Mouse (Mus musculus): ENCODE results near the gene Zfp82. TPM values are rescaled to one million over a fixed set of nuclear protein-coding genes. Genes with fewer than 3 reads are reported as not detected.
"Not testable (repeated sequence)": the region's sequence is repeated elsewhere in the genome, so short reads cannot be mapped to it uniquely, and the experiment has no call there.

The Zfp82 gene
- 4.8 and 5.2 TPM in 2 replicates for polyA plus RNA-seq (2015; fragmentation: Nextera tagmentation; extraction: Ambion mirVana)

DNA sequence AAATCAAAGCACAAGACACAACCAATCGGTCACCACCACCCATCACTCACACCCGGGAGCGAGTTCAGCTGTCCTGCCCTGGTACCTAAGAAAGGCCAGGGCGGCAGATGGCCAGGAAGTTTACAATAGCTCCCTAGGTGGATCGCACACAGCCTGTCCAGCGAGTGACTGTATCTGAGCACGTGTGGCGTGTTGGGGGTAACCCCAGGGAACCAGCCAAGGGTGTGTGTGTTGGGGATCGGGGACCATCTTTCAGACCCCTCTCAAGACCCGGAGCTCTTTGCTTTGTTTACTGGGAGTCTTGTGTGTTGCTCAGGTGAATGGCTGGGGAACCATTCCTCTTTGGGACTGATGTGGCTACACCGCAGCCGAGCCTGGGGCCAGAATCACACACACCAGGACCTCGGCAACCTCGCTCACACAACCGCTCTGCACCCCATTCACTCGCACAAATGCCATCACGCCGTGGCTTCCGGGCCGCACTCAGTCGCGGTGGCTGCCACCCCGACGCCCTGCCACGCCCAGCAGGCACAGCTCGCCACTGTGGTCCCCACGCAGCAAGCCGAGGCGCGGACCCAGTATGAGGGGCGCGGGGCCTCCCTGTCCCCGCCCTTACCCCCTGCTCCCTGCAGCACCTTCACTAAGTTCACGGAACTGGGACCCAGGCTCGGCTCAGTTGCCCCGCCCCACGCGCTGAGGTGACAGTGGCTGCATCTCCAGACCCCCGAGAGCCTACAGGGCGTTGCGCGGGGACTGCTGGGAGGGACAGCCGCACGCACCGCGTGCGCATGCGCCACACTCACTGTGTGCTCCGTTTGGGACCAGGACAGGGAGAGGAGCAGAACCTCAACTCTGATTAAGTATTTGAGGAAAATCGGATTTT, at the start of gene Zfp82:
Gene Zfp82, minus strand, starts transcription at position 755 of the 883 bp plus-strand sequence.
- Histone ChIP-seq H3K9ac (ENCODE audit: low read length) (peak within 1 kb of the TSS; percentile 93), H3K27ac (ENCODE audit: low read length) (peak within 1 kb of the TSS; percentile 71), H3K4me1 (ENCODE audit: control insufficient read depth, insufficient read depth, low read length) (no peaks in the 10 kb centered on the region), H3K9me3 (replicated peaks; ENCODE audit: control insufficient read depth, low read length) (no peaks in the 10 kb centered on the region), H3K36me3 (ENCODE audit: control insufficient read depth, insufficient read depth) (peaks cover 10% of the 10 kb centered on the region; the same call in 1 of the 2 replicates), H3K4me2 (ENCODE audit: low read depth, low read length) (peak within 1 kb of the TSS; percentile 82), H3K4me3 (ENCODE audit: low read length) (peak within 1 kb of the TSS; percentile 95), H3K27me3 (ENCODE audit: control insufficient read depth, insufficient read depth, low read length) (no peaks in the 10 kb centered on the region)
- WGBS: under 1% methylated on average over 50 of the region's 50 CpGs
- peak; percentile 88 for ATAC-seq (replicated peaks; ENCODE audit: extremely low read depth, insufficient read depth, low FRiP score)

DNA sequence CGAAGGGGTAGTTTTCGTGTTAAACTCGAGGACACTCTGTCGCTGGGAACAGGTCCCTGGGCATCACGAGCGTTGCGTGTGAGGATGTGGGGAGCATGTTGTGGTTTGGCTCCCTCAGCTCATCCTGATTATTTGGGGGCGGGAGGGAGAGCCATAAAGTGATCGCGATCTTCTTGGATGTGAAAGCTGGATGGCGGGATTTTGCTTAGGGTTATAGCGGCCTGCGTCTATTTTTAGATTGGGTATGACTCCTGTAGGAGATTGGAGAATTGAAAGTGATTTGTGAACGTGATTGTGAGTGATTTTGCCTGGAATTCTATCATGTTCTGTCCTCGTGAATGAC, 49.5 kb upstream of the Zfp82 start:
- Histone ChIP-seq H3K4me3 (ENCODE audit: low read length) (peak overlapping the region; percentile 89), H3K36me3 (ENCODE audit: control insufficient read depth, insufficient read depth) (peaks cover 13% of the 10 kb centered on the region), H3K9ac (ENCODE audit: low read length) (peak overlapping the region; percentile 95), H3K4me2 (ENCODE audit: low read depth, low read length) (peak overlapping the region; percentile 95), H3K27ac (ENCODE audit: low read length) (peak overlapping the region; percentile 91), H3K27me3 (ENCODE audit: control insufficient read depth, insufficient read depth, low read length) (no peaks in the 10 kb centered on the region), H3K4me1 (ENCODE audit: control insufficient read depth, insufficient read depth, low read length) (peaks cover 5% of the 10 kb centered on the region; the same call in 1 of the 2 replicates), H3K9me3 (replicated peaks; ENCODE audit: control insufficient read depth, low read length) (0 out of 2 replicates have a peak, but pooled peaks cover 2% of the 10 kb centered on the region)
- 3% methylated on average over 15 of the region's 15 CpGs for WGBS
- no peak; the same call in 1 of the 2 replicates for ATAC-seq (replicated peaks; ENCODE audit: extremely low read depth, insufficient read depth, low FRiP score)

- Histone ChIP-seq H3K27ac (ENCODE audit: low read length) (peak within 1 kb of the TSS; percentile 91), H3K4me2 (ENCODE audit: low read depth, low read length) (peak within 1 kb of the TSS; percentile 95), H3K9ac (ENCODE audit: low read length) (peak within 1 kb of the TSS; percentile 95), H3K4me1 (ENCODE audit: control insufficient read depth, insufficient read depth, low read length) (peaks cover 5% of the 10 kb centered on the region; the same call in 1 of the 2 replicates), H3K27me3 (ENCODE audit: control insufficient read depth, insufficient read depth, low read length) (no peaks in the 10 kb centered on the region), H3K9me3 (replicated peaks; ENCODE audit: control insufficient read depth, low read length) (no peaks in the 10 kb centered on the region), H3K4me3 (ENCODE audit: low read length) (peak within 1 kb of the TSS; percentile 89), H3K36me3 (ENCODE audit: control insufficient read depth, insufficient read depth) (peaks cover 7% of the 10 kb centered on the region)
- peak; percentile 96 for ATAC-seq (replicated peaks; ENCODE audit: extremely low read depth, insufficient read depth, low FRiP score)
- WGBS: under 1% methylated on average over 61 of the region's 61 CpGs
These were observed 48.8 kb upstream of the Zfp82 start, which contains the start of gene Zfp382 for GRCm38 (mm10) chr7:30121308-30122187. Gene Zfp382 (plus strand): TSS chr7:30121942.

DNA sequence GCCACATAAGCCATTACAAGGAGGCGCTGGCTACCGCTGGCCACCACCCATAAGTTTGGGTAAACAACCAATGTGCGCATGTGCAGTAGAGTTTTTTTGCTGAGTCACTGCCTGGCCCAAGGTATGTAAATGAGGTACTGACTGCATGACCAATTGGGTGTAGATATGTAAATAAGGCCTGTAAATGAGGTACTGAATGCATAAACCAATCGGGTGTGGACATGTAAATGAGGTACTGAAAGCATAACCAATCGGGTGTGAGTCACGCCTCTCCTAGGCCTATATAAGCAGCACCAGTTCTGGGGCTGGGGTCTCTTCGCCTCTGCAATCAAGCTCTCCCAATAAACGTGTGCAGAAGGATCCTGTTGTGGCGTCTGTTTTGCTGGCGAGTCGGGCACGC, 45.2 kb upstream of the Zfp82 start:
- WGBS: 91% methylated on average over 12 of the region's 12 CpGs
- not testable (repeated sequence) for H3K27ac ChIP-seq (ENCODE audit: low read length); H3K9me3 ChIP-seq (replicated peaks; ENCODE audit: control insufficient read depth, low read length); ATAC-seq (replicated peaks; ENCODE audit: extremely low read depth, insufficient read depth, low FRiP score); H3K36me3 ChIP-seq (ENCODE audit: control insufficient read depth, insufficient read depth); H3K4me3 ChIP-seq (ENCODE audit: low read length); H3K4me2 ChIP-seq (ENCODE audit: low read depth, low read length); H3K4me1 ChIP-seq (ENCODE audit: control insufficient read depth, insufficient read depth, low read length); H3K9ac ChIP-seq (ENCODE audit: low read length); H3K27me3 ChIP-seq (ENCODE audit: control insufficient read depth, insufficient read depth, low read length)

- H3K4me3 ChIP-seq (ENCODE audit: low read length): no peak overlapping the region
- 0 out of 2 replicates have a peak, but pooled peaks cover 3% of the 10 kb centered on the region for H3K9me3 ChIP-seq (replicated peaks; ENCODE audit: control insufficient read depth, low read length)
- no peaks in the 10 kb centered on the region for H3K27me3 ChIP-seq (ENCODE audit: control insufficient read depth, insufficient read depth, low read length)
- no peaks in the 10 kb centered on the region for H3K36me3 ChIP-seq (ENCODE audit: control insufficient read depth, insufficient read depth)
- H3K4me1 ChIP-seq (ENCODE audit: control insufficient read depth, insufficient read depth, low read length): no peaks in the 10 kb centered on the region
- H3K4me2 ChIP-seq (ENCODE audit: low read depth, low read length): no peak overlapping the region
- no peak for ATAC-seq (replicated peaks; ENCODE audit: extremely low read depth, insufficient read depth, low FRiP score)
- no peak overlapping the region for H3K27ac ChIP-seq (ENCODE audit: low read length)
- 89% methylated on average over 5 of the region's 5 CpGs for WGBS
- H3K9ac ChIP-seq (ENCODE audit: low read length): no peak overlapping the region
These were observed 43.4 kb upstream of the Zfp82 start for GRCm38 (mm10) chr7:30116076-30116475.

DNA sequence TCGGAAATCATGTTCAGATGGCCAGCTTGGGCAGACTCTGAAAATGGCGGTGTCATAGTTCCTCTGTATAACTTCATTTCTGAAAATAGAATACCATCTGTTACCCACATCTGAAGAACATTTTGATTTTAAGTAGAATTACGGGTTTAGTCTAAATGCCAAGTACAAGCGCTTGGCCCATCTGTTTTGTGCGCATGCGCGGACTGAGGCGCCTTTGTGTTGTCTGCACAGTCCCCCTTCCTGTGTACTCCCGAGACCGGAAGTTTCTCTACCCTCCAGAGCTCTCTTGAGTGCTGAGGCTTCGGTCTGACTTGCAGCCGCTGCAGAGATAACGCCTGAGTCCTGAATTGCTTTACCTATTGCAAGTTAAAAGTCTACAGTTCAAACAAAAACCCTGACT, 26.6 kb upstream of the Zfp82 start:
- peaks cover 18% of the 10 kb centered on the region for H3K9me3 ChIP-seq (replicated peaks; ENCODE audit: control insufficient read depth, low read length)
- H3K4me2 ChIP-seq (ENCODE audit: low read depth, low read length): no peak overlapping the region
- 80% methylated on average over 13 of the region's 13 CpGs for WGBS
- no peak overlapping the region for H3K4me3 ChIP-seq (ENCODE audit: low read length)
- ATAC-seq (replicated peaks; ENCODE audit: extremely low read depth, insufficient read depth, low FRiP score): no peak
- peaks cover 46% of the 10 kb centered on the region for H3K36me3 ChIP-seq (ENCODE audit: control insufficient read depth, insufficient read depth)
- H3K27me3 ChIP-seq (ENCODE audit: control insufficient read depth, insufficient read depth, low read length): no peaks in the 10 kb centered on the region
- H3K4me1 ChIP-seq (ENCODE audit: control insufficient read depth, insufficient read depth, low read length): peaks cover 13% of the 10 kb centered on the region
- no peak overlapping the region for H3K27ac ChIP-seq (ENCODE audit: low read length)
- H3K9ac ChIP-seq (ENCODE audit: low read length): no peak overlapping the region

DNA sequence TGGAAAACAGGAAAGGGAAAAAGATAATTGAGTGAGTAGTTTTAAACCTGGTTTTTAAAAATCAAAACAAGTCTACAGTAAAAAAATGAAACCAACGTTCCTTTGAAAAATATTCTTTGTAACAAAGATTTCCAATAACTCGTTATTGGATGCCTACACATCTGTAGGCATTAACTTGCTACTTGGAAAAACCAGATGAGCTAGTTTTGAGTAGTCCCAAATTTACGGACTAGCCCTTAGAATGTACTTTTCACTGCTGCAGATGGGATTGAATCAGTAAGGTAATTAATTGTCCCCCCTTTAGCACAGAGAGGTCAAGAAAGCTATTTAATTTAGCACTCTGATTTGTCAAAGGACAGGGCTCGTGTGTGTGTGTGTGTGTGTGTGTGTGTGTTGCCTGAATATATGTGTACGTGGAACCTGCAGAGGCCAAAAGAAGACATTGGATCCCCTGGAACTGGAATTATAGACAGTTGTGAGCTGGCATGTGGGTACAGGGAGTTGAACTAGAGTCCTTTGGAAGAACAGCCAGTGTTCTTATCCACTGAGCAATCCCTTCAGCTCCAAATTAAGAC, 22.9 kb upstream of the Zfp82 start:
- H3K9ac ChIP-seq (ENCODE audit: low read length): peak overlapping the region; percentile 93
- ATAC-seq (replicated peaks; ENCODE audit: extremely low read depth, insufficient read depth, low FRiP score): no peak
- 10% methylated on average over 5 of the region's 5 CpGs for WGBS
- H3K4me1 ChIP-seq (ENCODE audit: control insufficient read depth, insufficient read depth, low read length): peaks cover 21% of the 10 kb centered on the region
- H3K4me3 ChIP-seq (ENCODE audit: low read length): peak overlapping the region; percentile 73
- H3K4me2 ChIP-seq (ENCODE audit: low read depth, low read length): peak overlapping the region; percentile 86
- H3K9me3 ChIP-seq (replicated peaks; ENCODE audit: control insufficient read depth, low read length): no peaks in the 10 kb centered on the region
- peak overlapping the region; percentile 55 for H3K27ac ChIP-seq (ENCODE audit: low read length)
- H3K27me3 ChIP-seq (ENCODE audit: control insufficient read depth, insufficient read depth, low read length): no peaks in the 10 kb centered on the region
- peaks cover 16% of the 10 kb centered on the region for H3K36me3 ChIP-seq (ENCODE audit: control insufficient read depth, insufficient read depth)

DNA sequence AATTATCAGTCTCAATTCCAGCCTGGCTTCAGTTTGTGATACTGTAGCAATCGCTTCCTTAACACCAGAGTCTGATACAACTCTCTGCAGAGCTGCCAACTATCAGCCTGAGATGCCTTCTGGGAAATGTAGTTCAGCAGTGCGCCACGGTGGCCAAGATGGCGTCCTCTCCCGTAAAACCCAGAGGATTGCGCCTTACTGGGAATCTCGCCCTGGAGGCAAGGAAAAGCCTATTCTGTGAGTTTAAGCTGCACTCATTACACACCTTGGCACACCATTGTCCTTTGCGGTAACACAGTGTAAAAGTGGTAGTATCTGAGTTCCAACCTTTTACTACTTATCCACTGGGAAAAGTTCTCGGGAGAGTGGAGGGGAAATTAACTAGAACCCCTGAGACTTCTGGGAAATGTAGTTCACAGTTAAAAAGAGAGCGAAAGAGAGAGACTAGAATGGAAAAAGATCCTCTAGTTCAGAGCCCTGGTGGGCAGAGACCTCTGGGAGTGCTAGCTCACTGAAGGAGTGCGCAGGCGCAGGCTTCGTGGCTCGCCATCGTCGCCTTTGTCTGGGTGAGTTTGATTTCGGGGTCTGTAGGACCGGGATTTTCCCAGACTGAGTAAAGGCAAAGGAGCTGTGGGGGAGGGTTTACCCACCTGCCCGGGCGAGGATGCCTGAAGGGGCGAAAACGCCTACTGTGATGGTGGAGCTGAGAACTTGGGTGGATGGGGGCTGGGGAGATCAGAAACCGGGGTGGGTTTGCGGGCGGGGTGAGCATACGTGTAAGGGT, 22.1 kb upstream of the Zfp82 start, which contains the start of gene Zfp260:
Gene Zfp260, plus strand, starts transcription at position 132 of the 784 bp plus-strand sequence.
- peaks cover 10% of the 10 kb centered on the region for H3K36me3 ChIP-seq (ENCODE audit: control insufficient read depth, insufficient read depth)
- peak within 1 kb of the TSS; percentile 93 for H3K9ac ChIP-seq (ENCODE audit: low read length)
- peak within 1 kb of the TSS; percentile 73 for H3K4me3 ChIP-seq (ENCODE audit: low read length)
- WGBS: under 1% methylated on average over 26 of the region's 26 CpGs
- H3K27ac ChIP-seq (ENCODE audit: low read length): peak within 1 kb of the TSS; percentile 98
- H3K9me3 ChIP-seq (replicated peaks; ENCODE audit: control insufficient read depth, low read length): no peaks in the 10 kb centered on the region
- peaks cover 21% of the 10 kb centered on the region for H3K4me1 ChIP-seq (ENCODE audit: control insufficient read depth, insufficient read depth, low read length)
- ATAC-seq (replicated peaks; ENCODE audit: extremely low read depth, insufficient read depth, low FRiP score): peak; percentile 78
- peak within 1 kb of the TSS; percentile 86 for H3K4me2 ChIP-seq (ENCODE audit: low read depth, low read length)
- H3K27me3 ChIP-seq (ENCODE audit: control insufficient read depth, insufficient read depth, low read length): no peaks in the 10 kb centered on the region

Measured in heart, embryonic 16.5 days (tissue).